Mouse (Mus musculus) ES-E14 (cell line): Measurements from ENCODE around the gene Cr1l. TPM values are rescaled to one million over a fixed set of nuclear protein-coding genes. Genes with fewer than 3 reads are reported as not detected.

Experiments used
- DNase-seq: peaks from one replicate; pipeline ENCODE4 v3.0.0-alpha.2; 2013; ENCODE audit warnings: low read depth, low spot score
- H3K27ac ChIP-seq: 2 replicates; pipeline ENCODE4 v1.5.1; 2012; ENCODE audit warnings: low read depth, mild to moderate bottlenecking, low read length, moderate library complexity, mixed read lengths; ENCODE audit not compliant: poor library complexity, insufficient read depth, severe bottlenecking
- H3K36me3 ChIP-seq: 2 replicates; pipeline ENCODE4 v1.6.1; 2012; ENCODE audit warnings: mild to moderate bottlenecking, low read length, moderate library complexity, mixed read lengths; ENCODE audit not compliant: control insufficient read depth, poor library complexity, insufficient read depth, severe bottlenecking
- H3K4me1 ChIP-seq, 2 experiments: fragments of 150-350 bp in 1 of 2; sonication (generic) in 1 of 2; 2 replicates each; pipeline ENCODE4 v1.6.1; 2012; ENCODE audit warnings: low read length in 2 of 2, mild to moderate bottlenecking in 1 of 2, mixed read lengths in 1 of 2; ENCODE audit not compliant: control insufficient read depth in 2 of 2, insufficient read depth in 2 of 2, poor library complexity in 1 of 2
- H3K4me3 ChIP-seq, 2 experiments: fragments of 150-350 bp in 1 of 2; sonication (generic) in 1 of 2; 2 replicates each; pipeline ENCODE4 v1.5.1; 2012; ENCODE audit warnings: low read length in 2 of 2, low read depth in 1 of 2, mild to moderate bottlenecking in 1 of 2, mixed read lengths in 1 of 2; ENCODE audit not compliant: insufficient read depth in 1 of 2, poor library complexity in 1 of 2, severe bottlenecking in 1 of 2
- H3K9ac ChIP-seq: 2 replicates; pipeline ENCODE4 v1.6.1; 2012; ENCODE audit warnings: low read depth, mild to moderate bottlenecking, low read length, mixed read lengths; ENCODE audit not compliant: poor library complexity, insufficient read depth, severe bottlenecking
- H3K9me3 ChIP-seq: fragments of 150-350 bp; sonication (generic); 2 replicates; pipeline ENCODE4 v1.6.1; 2012; ENCODE audit warnings: low read depth, mild to moderate bottlenecking, low read length; ENCODE audit not compliant: control insufficient read depth, insufficient read depth
- CHD2 ChIP-seq: IDR thresholded peaks from 2 replicates; pipeline ENCODE4 v1.6.1; 2014; ENCODE audit warnings: mild to moderate bottlenecking, low read depth, low read length, inconsistent platforms
- HCFC1 ChIP-seq: IDR thresholded peaks from 2 replicates; pipeline ENCODE4 v1.6.1; 2012; ENCODE audit warnings: low read length, inconsistent platforms, borderline replicate concordance; ENCODE audit not compliant: insufficient read depth
- MAFK ChIP-seq: IDR thresholded peaks from 2 replicates; pipeline ENCODE4 v1.6.1; 2014; ENCODE audit warnings: mild to moderate bottlenecking, low read depth, low read length, inconsistent platforms; ENCODE audit not compliant: insufficient read depth
- ZC3H11A ChIP-seq: IDR thresholded peaks from 2 replicates; pipeline ENCODE4 v1.6.1; 2012; ENCODE audit warnings: low read depth, mild to moderate bottlenecking, inconsistent platforms, low read length, borderline replicate concordance
- ZNF384 ChIP-seq: IDR thresholded peaks from 2 replicates; pipeline ENCODE4 v1.6.1; 2012; ENCODE audit warnings: low read depth, low read length, inconsistent platforms
- in situ Hi-C, 2 experiments: fragments of 600-800 bp; cut with MboI; formaldehyde crosslinking; loops; one replicate each; pipeline ENCODE4 v1.15.1; 2025; ENCODE audit warnings: low sequenced_read_pairs in 2 of 2, inconsistent platforms in 1 of 2; ENCODE audit not compliant: unreplicated experiment in 2 of 2
- total RNA-seq: library from RNA; depleted of rRNA; stranded (reverse); fragments of 300-350 nt; gene quantifications from 2 replicates; pipeline ENCODE4 v1.2.3, GENCODE M21; 2012; rRNA removed

Cr1l gene
- 69.3 and 72.3 TPM in 2 replicates for total RNA-seq

GRCm38 (mm10) chr1:195130953-195131674, at the start of gene Cr1l:
TSS of gene Cr1l (minus strand) at chr1:195131586.
- H3K9me3 ChIP-seq: no peaks in the 10 kb centered on the region
- TF ChIP-seq MAFK: no peak
- TF ChIP-seq HCFC1: no peak
- TF ChIP-seq ZNF384: no peak
- no peak for TF ChIP-seq CHD2
- 0 out of 2 replicates have a peak, but pooled peaks have one; percentile 1 for TF ChIP-seq ZC3H11A
- in situ Hi-C loops: no loop called here
- peak; percentile 62 for DNase-seq
- H3K4me1 ChIP-seq: no peaks in the 10 kb centered on the region
- H3K27ac ChIP-seq: peak within 1 kb of the TSS; percentile 67
- no peaks in the 10 kb centered on the region for H3K36me3 ChIP-seq
- peak within 1 kb of the TSS; percentile 91 for H3K9ac ChIP-seq
- peak within 1 kb of the TSS; percentile 75 to 84 for H3K4me3 ChIP-seq

GRCm38 (mm10) chr1:195175980-195176931, 44.9 kb upstream of the Cr1l start, which contains the start of gene Cr2:
TSS of gene Cr2 (minus strand) at chr1:195176716.
- no peak for TF ChIP-seq HCFC1
- TF ChIP-seq ZNF384: no peak
- no peak for TF ChIP-seq CHD2
- TF ChIP-seq MAFK: no peak
- no peak for TF ChIP-seq ZC3H11A
- Histone ChIP-seq H3K27ac (no peak within 1 kb of the TSS), H3K4me3 (peak within 1 kb of the TSS in 1 of 2 experiments; percentile 37; a peak in 2 of 4 replicates), H3K9me3 (no peaks in the 10 kb centered on the region), H3K4me1 (no peaks in the 10 kb centered on the region), H3K9ac (no peak within 1 kb of the TSS), H3K36me3 (no peaks in the 10 kb centered on the region)
- DNase-seq: peak; percentile 63
- in situ Hi-C loops: no loop called here

- Histone ChIP-seq H3K4me1 (no peaks in the 10 kb centered on the region), H3K36me3 (no peaks in the 10 kb centered on the region), H3K9me3 (no peaks in the 10 kb centered on the region), H3K27ac (no peak overlapping the region), H3K4me3 (no peak overlapping the region), H3K9ac (no peak overlapping the region)
- no peak for TF ChIP-seq CHD2
- no peak for TF ChIP-seq ZC3H11A
- peak; percentile 50; the same call in 1 of the 2 replicates for TF ChIP-seq MAFK
- no peak for TF ChIP-seq HCFC1
- DNase-seq: no peak
- in situ Hi-C loops: no loop called here
These were observed 33.8 kb upstream of the Cr1l start for GRCm38 (mm10) chr1:195164996-195165755.

- TF ChIP-seq HCFC1 (no peak), CHD2 (no peak), ZC3H11A (no peak), MAFK (no peak), ZNF384 (no peak)
- no peak for DNase-seq
- no peaks in the 10 kb centered on the region for H3K9me3 ChIP-seq
- H3K9ac ChIP-seq: no peak overlapping the region
- no peaks in the 10 kb centered on the region for H3K4me1 ChIP-seq
- no peak overlapping the region for H3K4me3 ChIP-seq
- no peaks in the 10 kb centered on the region for H3K36me3 ChIP-seq
- in situ Hi-C loops: no loop called here
- H3K27ac ChIP-seq: no peak overlapping the region
These were observed 684 bp upstream of the Cr1l start for GRCm38 (mm10) chr1:195132070-195132469.
